ENCODE assay signal across 21 mouse cellular contexts in the genomic region with DNA sequence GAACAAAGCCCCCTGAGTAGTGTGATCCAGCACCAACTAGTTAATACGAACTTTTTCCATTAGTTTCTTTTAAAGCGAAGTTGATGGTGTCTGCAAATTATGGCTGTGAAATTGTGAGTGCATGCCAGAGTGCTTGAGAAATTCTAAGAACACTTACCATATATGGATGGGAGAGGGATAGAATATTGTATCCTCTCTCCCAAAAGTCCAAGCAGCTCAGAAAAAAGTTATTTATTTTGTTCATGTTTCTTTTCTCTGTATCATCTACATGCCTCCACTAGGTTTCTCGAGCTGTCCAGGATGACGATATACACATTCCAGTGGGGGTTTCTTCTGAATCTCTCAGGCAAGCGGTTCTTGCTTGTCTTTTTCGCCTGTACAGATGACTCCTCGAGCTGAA.
"Had no signal": no experiment of that assay in that cellular context is flagged by ENCODE, and none has a peak within 500 bp of the region (broad histone marks: within the 10 kb centered on the region; RNA-seq: fewer than 3 reads in every experiment).

No protein-coding gene starts in this region.

- H3K36me3 ChIP-seq: limb, embryonic 12.5 days; limb, embryonic 15.5 days; midbrain, embryonic 10.5 days; midbrain, embryonic 13.5 days; neural tube, embryonic 13.5 days; stomach, embryonic 15.5 days had no signal

- DNase-seq: kidney, adult 2 months; kidney, postnatal 14 days; kidney, postnatal 4 days; left cerebral cortex, postnatal 4 days; liver, postnatal 0 days; retina, postnatal 1 day; right cerebral cortex, postnatal 25 days; spleen, adult 18-20 months; thymus, postnatal 25 days had no signal

- H3K4me1 ChIP-seq: limb, embryonic 12.5 days; limb, embryonic 15.5 days; megakaryocyte, embryonic 14.5 days; midbrain, embryonic 10.5 days; midbrain, embryonic 13.5 days; neural tube, embryonic 13.5 days; stomach, embryonic 15.5 days had no signal

- H3K4me2 ChIP-seq: limb, embryonic 12.5 days; limb, embryonic 15.5 days; liver, embryonic 11.5 days; midbrain, embryonic 13.5 days; neural tube, embryonic 13.5 days; stomach, embryonic 15.5 days had no signal

- H3K9me3 ChIP-seq: limb, embryonic 12.5 days; limb, embryonic 15.5 days; megakaryocyte, embryonic 14.5 days; midbrain, embryonic 10.5 days; midbrain, embryonic 13.5 days; neural tube, embryonic 13.5 days; stomach, embryonic 15.5 days had no signal

- H3K9ac ChIP-seq: limb, embryonic 12.5 days; limb, embryonic 15.5 days; liver, embryonic 14.5 days; liver, postnatal 0 days; midbrain, embryonic 13.5 days; neural tube, embryonic 13.5 days; stomach, embryonic 15.5 days had no signal

- ATAC-seq: intestine, embryonic 16.5 days; liver, postnatal 0 days; midbrain, embryonic 13.5 days; midbrain, embryonic 16.5 days had no signal

- H3K27me3 ChIP-seq: limb, embryonic 12.5 days; limb, embryonic 15.5 days; megakaryocyte, embryonic 14.5 days; midbrain, embryonic 13.5 days; neural tube, embryonic 13.5 days; stomach, embryonic 15.5 days had no signal

- H3K27ac ChIP-seq: limb, embryonic 12.5 days; limb, embryonic 15.5 days; liver, embryonic 14.5 days; midbrain, embryonic 10.5 days; midbrain, embryonic 13.5 days; neural tube, embryonic 13.5 days; stomach, embryonic 15.5 days had no signal

- H3K4me3 ChIP-seq: limb, embryonic 12.5 days; limb, embryonic 15.5 days; megakaryocyte, embryonic 14.5 days; midbrain, embryonic 10.5 days; midbrain, embryonic 13.5 days; myocyte; neural tube, embryonic 13.5 days; stomach, embryonic 15.5 days had no signal
